Mouse (Mus musculus) MEL (cell line): ENCODE results near the gene Pigq. TPM values are rescaled to one million over a fixed set of nuclear protein-coding genes. Genes with fewer than 3 reads are reported as not detected.

Experiments used
- DNase-seq: peaks from one replicate; pipeline ENCODE4 v3.0.0; 2011; ENCODE audit warnings: low read depth, low spot score
- H3K27ac ChIP-seq: 2 replicates; pipeline ENCODE4 v1.5.1; 2012; ENCODE audit warnings: low read depth, mild to moderate bottlenecking, control low read depth, low read length, moderate library complexity; ENCODE audit not compliant: control insufficient read depth
- H3K27me3 ChIP-seq, 2 experiments: fragments of 150-350 bp in 1 of 2; sonication (generic) in 1 of 2; 2 replicates each; pipeline ENCODE4 v1.6.1; 2012; ENCODE audit warnings: low read length in 2 of 2, mild to moderate bottlenecking in 2 of 2, improper control_type of control experiment in 1 of 2, moderate library complexity in 1 of 2; ENCODE audit not compliant: insufficient read depth in 2 of 2, control insufficient read depth in 1 of 2
- H3K36me3 ChIP-seq, 2 experiments: 2 replicates each; pipeline ENCODE4 v1.6.1; 2012 to 2014; ENCODE audit warnings: low read length in 2 of 2, improper control_type of control experiment in 1 of 2, inconsistent platforms in 1 of 2, mild to moderate bottlenecking in 1 of 2; ENCODE audit not compliant: insufficient read depth in 2 of 2, control insufficient read depth in 1 of 2
- H3K4me1 ChIP-seq, 2 experiments: fragments of 150-350 bp in 1 of 2; sonication (generic) in 1 of 2; 2 replicates each; pipeline ENCODE4 v1.6.1; 2012; ENCODE audit warnings: low read length in 2 of 2, improper control_type of control experiment in 1 of 2, mild to moderate bottlenecking in 1 of 2; ENCODE audit not compliant: insufficient read depth in 2 of 2, control insufficient read depth in 1 of 2
- H3K4me3 ChIP-seq, 2 experiments: fragments of 150-350 bp in 1 of 2; sonication (generic) in 1 of 2; 2 replicates each; pipeline ENCODE4 v1.5.1; 2012; ENCODE audit warnings: low read depth in 2 of 2, low read length in 2 of 2, mild to moderate bottlenecking in 2 of 2, moderate library complexity in 2 of 2, control low read depth in 1 of 2, improper control_type of control experiment in 1 of 2; ENCODE audit not compliant: control insufficient read depth in 1 of 2, insufficient read depth in 1 of 2
- H3K79me2 ChIP-seq: 2 replicates; pipeline ENCODE4 v1.6.1; 2012; ENCODE audit warnings: mild to moderate bottlenecking, low read length, moderate library complexity; ENCODE audit not compliant: control insufficient read depth, poor library complexity, insufficient read depth
- H3K9ac ChIP-seq: 2 replicates; pipeline ENCODE4 v1.6.1; 2012; ENCODE audit warnings: low read depth, mild to moderate bottlenecking, control low read depth, low read length, moderate library complexity; ENCODE audit not compliant: control insufficient read depth, poor library complexity, severe bottlenecking
- H3K9me3 ChIP-seq: fragments of 150-350 bp; sonication (generic); replicated peaks from 2 replicates; pipeline ENCODE4 v1.6.1; 2012; ENCODE audit warnings: mild to moderate bottlenecking, low read length, improper control_type of control experiment, moderate library complexity; ENCODE audit not compliant: insufficient read depth
- CHD1 ChIP-seq: IDR thresholded peaks from 2 replicates; pipeline ENCODE4 v1.6.1; 2012; ENCODE audit warnings: low read depth, mild to moderate bottlenecking, inconsistent platforms, low read length, improper control_type of control experiment
- CTCF ChIP-seq, 3 experiments: IDR thresholded peaks in 2 of 3; conservative IDR thresholded peaks in 1 of 3; 2 replicates each; pipeline ENCODE4 v1.5.1; 2011 to 2012; ENCODE audit warnings: low read length in 3 of 3, low read depth in 2 of 3, mild to moderate bottlenecking in 2 of 3, improper control_type of control experiment in 1 of 3, inconsistent platforms in 1 of 3, mixed read lengths in 1 of 3, moderate library complexity in 1 of 3; ENCODE audit not compliant: control insufficient read depth in 1 of 3, insufficient read depth in 1 of 3, poor library complexity in 1 of 3, severe bottlenecking in 1 of 3
- EP300 ChIP-seq, 2 experiments: IDR thresholded peaks; 2 replicates each; pipeline ENCODE4 v1.6.1; 2011; ENCODE audit warnings: improper control_type of control experiment in 2 of 2, low read length in 2 of 2, low read depth in 1 of 2, mild to moderate bottlenecking in 1 of 2
- ETS1 ChIP-seq: IDR thresholded peaks from 2 replicates; pipeline ENCODE4 v1.6.1; 2012; ENCODE audit warnings: low read depth, mild to moderate bottlenecking, inconsistent platforms, low read length, improper control_type of control experiment, moderate library complexity
- GABPA ChIP-seq: IDR thresholded peaks from 2 replicates; pipeline ENCODE4 v1.6.1; 2012; ENCODE audit warnings: low read depth, mild to moderate bottlenecking, inconsistent platforms, low read length, improper control_type of control experiment, moderate library complexity
- KAT2A ChIP-seq: conservative IDR thresholded peaks from 2 replicates; pipeline ENCODE4 v1.6.1; 2012; ENCODE audit warnings: low read depth, low read length, improper control_type of control experiment, inconsistent platforms
- MAZ ChIP-seq: IDR thresholded peaks from 2 replicates; pipeline ENCODE4 v1.6.1; 2012; ENCODE audit warnings: low read depth, mild to moderate bottlenecking, inconsistent platforms, low read length, improper control_type of control experiment
- MEF2A ChIP-seq: IDR thresholded peaks from 2 replicates; pipeline ENCODE4 v1.6.1; 2014; ENCODE audit warnings: low read depth, mild to moderate bottlenecking, inconsistent platforms, low read length, improper control_type of control experiment; ENCODE audit not compliant: poor library complexity, insufficient replicate concordance, severe bottlenecking; ENCODE audit errors: extremely low read depth
- MXI1 ChIP-seq: IDR thresholded peaks from 2 replicates; pipeline ENCODE4 v1.6.1; 2011; ENCODE audit warnings: mild to moderate bottlenecking, low read depth, low read length, improper control_type of control experiment
- MYB ChIP-seq: IDR thresholded peaks from 2 replicates; pipeline ENCODE4 v1.6.1; 2011; ENCODE audit warnings: mild to moderate bottlenecking, low read depth, low read length, improper control_type of control experiment
- MYC ChIP-seq: IDR thresholded peaks from 2 replicates; pipeline ENCODE4 v1.6.1; 2011; ENCODE audit warnings: low read depth, mild to moderate bottlenecking, low read length, improper control_type of control experiment, moderate library complexity
- NELFE ChIP-seq: IDR thresholded peaks from 2 replicates; pipeline ENCODE4 v1.6.1; 2011; ENCODE audit warnings: low read depth, low read length, improper control_type of control experiment
- NRF1 ChIP-seq: IDR thresholded peaks from 2 replicates; pipeline ENCODE4 v1.6.1; 2014; ENCODE audit warnings: low read depth, mild to moderate bottlenecking, inconsistent platforms, low read length, improper control_type of control experiment, moderate library complexity; ENCODE audit not compliant: poor library complexity, insufficient read depth, severe bottlenecking
- POLR2A ChIP-seq, 2 experiments: IDR thresholded peaks; 2 replicates each; pipeline ENCODE4 v1.6.1; 2011 to 2012; ENCODE audit warnings: low read length in 2 of 2, mild to moderate bottlenecking in 2 of 2, control low read depth in 1 of 2, improper control_type of control experiment in 1 of 2, low read depth in 1 of 2, moderate library complexity in 1 of 2; ENCODE audit not compliant: control insufficient read depth in 1 of 2, insufficient read depth in 1 of 2, poor library complexity in 1 of 2
- POLR2AphosphoS2 ChIP-seq: IDR thresholded peaks from 2 replicates; pipeline ENCODE4 v1.6.1; 2011; ENCODE audit warnings: low read length, improper control_type of control experiment
- POLR2AphosphoS5 ChIP-seq: IDR thresholded peaks from 2 replicates; pipeline ENCODE4 v1.6.1; 2012; ENCODE audit warnings: low read depth, borderline replicate concordance, mild to moderate bottlenecking, inconsistent platforms, low read length, moderate library complexity, mixed read lengths
- SIN3A ChIP-seq: IDR thresholded peaks from 2 replicates; pipeline ENCODE4 v1.6.1; 2012; ENCODE audit warnings: low read length, improper control_type of control experiment, inconsistent platforms
- TAL1 ChIP-seq: IDR thresholded peaks from 2 replicates; pipeline ENCODE4 v1.6.1; 2012; ENCODE audit warnings: mild to moderate bottlenecking, inconsistent platforms, low read length, moderate library complexity, mixed read lengths
- TBP ChIP-seq: IDR thresholded peaks from 2 replicates; pipeline ENCODE4 v1.8.0; 2011; ENCODE audit warnings: low read depth, low read length, improper control_type of control experiment
- USF2 ChIP-seq, 2 experiments: IDR thresholded peaks; 2 replicates each; pipeline ENCODE4 v1.6.1; 2011 to 2012; ENCODE audit warnings: improper control_type of control experiment in 2 of 2, low read length in 2 of 2, borderline replicate concordance in 1 of 2, inconsistent platforms in 1 of 2, low read depth in 1 of 2, mild to moderate bottlenecking in 1 of 2; ENCODE audit not compliant: insufficient read depth in 1 of 2
- ZC3H11A ChIP-seq: IDR thresholded peaks from 2 replicates; pipeline ENCODE4 v1.6.1; 2012; ENCODE audit warnings: low read depth, mild to moderate bottlenecking, inconsistent platforms, low read length, improper control_type of control experiment
- ZMIZ1 ChIP-seq: IDR thresholded peaks from 2 replicates; pipeline ENCODE4 v1.6.1; 2012; ENCODE audit warnings: low read depth, mild to moderate bottlenecking, inconsistent platforms, low read length, improper control_type of control experiment, moderate library complexity
- polyA plus RNA-seq, 2 experiments: library from polyadenylated mRNA; stranded (reverse) in 1 of 2; unstranded in 1 of 2; fragments of >175 nt in 1 of 2; fragments of >200 nt in 1 of 2; gene quantifications; 2 replicates each; pipeline versions ENCODE4 v1.2.1 to v1.2.4; 2012; ENCODE audit warnings: low replicate concordance in 2 of 2, low read depth in 1 of 2; ENCODE audit not compliant: insufficient read length in 2 of 2, insufficient read depth in 1 of 2, missing spikeins in 1 of 2
- total RNA-seq: library from RNA; depleted of rRNA; stranded (reverse); fragments of 300-350 nt; gene quantifications from 2 replicates; pipeline ENCODE4 v1.2.3, GENCODE M21; 2012

Gene Pigq
- total and polyA plus RNA-seq, 3 experiments: 67.8 to 825 (median 193) TPM

DNA sequence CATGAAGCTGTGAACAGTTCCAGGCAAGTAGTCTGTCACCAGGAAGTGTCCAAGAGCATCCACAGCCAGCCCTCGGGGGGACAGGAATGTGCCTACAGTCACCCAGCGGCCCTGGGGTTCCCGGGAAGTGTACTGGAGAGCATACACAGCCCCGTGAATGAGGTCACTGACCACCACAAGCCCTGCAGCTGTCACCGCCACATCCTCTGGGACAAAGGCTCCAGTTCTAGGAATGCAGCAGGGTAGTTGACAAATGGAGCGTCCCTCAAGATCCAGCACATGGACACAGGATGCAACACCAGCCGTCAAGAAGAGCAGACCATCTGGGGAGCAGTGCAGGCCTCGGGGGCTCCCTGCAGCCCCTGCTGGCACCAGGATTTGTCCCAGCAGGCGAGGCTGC lies 967 bp downstream of the Pigq start:
- Histone ChIP-seq H3K9ac (peak overlapping the region; percentile 56), H3K4me1 (peaks cover 10 to 30% of the 10 kb centered on the region in 2 experiments), H3K4me3 (no peak overlapping the region; a peak in 1 of 4 replicates), H3K79me2 (peaks cover 27% of the 10 kb centered on the region), H3K27ac (peak overlapping the region; percentile 95), H3K36me3 (peaks cover 0 to 17% of the 10 kb centered on the region in 2 experiments; a peak in 3 of 4 replicates), H3K27me3 (no peaks in the 10 kb centered on the region), H3K9me3 (no peaks in the 10 kb centered on the region)
- no peak for DNase-seq
- no peak for TF ChIP-seq SIN3A

- peaks cover 10 to 30% of the 10 kb centered on the region in 2 experiments for H3K4me1 ChIP-seq
- H3K9ac ChIP-seq: peak overlapping the region; percentile 56
- peaks cover 27% of the 10 kb centered on the region for H3K79me2 ChIP-seq
- H3K27me3 ChIP-seq: no peaks in the 10 kb centered on the region
- peak overlapping the region; percentile 95 for H3K27ac ChIP-seq
- H3K4me3 ChIP-seq: peak overlapping the region; percentile 0 to 78; a peak in 3 of 4 replicates
- H3K9me3 ChIP-seq: no peaks in the 10 kb centered on the region
- DNase-seq: no peak
- TF ChIP-seq KAT2A: no peak
- no peak for TF ChIP-seq POLR2A (IDR thresholded peaks at IDR 0.05; ENCODE audit: control insufficient read depth in 1 of 2, insufficient read depth in 1 of 2, low read depth in 1 of 2, low read length in 2 of 2, poor library complexity in 1 of 2)
- 0 out of 2 replicates have a peak, but pooled peaks have one; percentile 4 for TF ChIP-seq MAZ
- peak in 2 of 3 experiments; percentile 7 to 17; a peak in 2 of 6 replicates for TF ChIP-seq CTCF (IDR thresholded peaks at IDR 0.05 in 2 of 3, conservative IDR thresholded peaks at IDR 0.05 in 1 of 3; ENCODE audit: control insufficient read depth in 1 of 3, insufficient read depth in 1 of 3, low read depth in 2 of 3, low read length in 3 of 3, poor library complexity in 1 of 3, severe bottlenecking in 1 of 3)
- H3K36me3 ChIP-seq: peaks cover 0 to 17% of the 10 kb centered on the region in 2 experiments; a peak in 3 of 4 replicates
Measured at GRCm38 (mm10) chr17:25943221-25943620, 1.5 kb downstream of the Pigq start.

DNA sequence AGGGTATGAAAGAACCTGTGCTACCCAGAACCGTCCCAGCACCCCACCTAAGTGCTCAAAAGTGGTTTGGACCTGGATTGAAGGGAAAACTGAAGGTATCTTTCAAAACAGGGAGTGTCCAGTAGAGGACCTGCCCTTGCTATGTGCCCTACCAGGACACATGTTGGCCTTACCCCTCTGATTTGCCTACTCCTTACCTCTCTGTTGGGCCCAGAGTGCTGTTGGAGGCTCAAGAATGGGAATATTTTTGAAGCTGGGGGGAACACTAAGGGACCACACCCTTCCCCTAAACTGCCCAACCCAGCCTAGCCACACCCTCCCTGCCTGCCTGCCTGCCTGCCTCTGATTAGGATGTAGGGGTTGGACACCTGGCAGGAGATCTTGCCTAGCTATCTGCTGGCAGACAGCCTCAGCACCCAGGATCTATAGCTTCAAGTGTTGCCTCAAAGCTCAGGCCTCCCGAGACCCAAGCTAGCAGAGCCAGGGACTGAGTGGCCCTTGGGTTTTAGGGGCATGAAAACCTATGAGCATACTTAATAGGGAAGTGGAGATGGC lies 2.1 kb downstream of the Pigq start:
- Histone ChIP-seq H3K27me3 (no peaks in the 10 kb centered on the region), H3K4me3 (peak overlapping the region; percentile 63 to 78), H3K79me2 (peaks cover 27% of the 10 kb centered on the region), H3K9ac (peak overlapping the region; percentile 92), H3K27ac (peak overlapping the region; percentile 95), H3K36me3 (peaks cover 0 to 17% of the 10 kb centered on the region in 2 experiments; a peak in 3 of 4 replicates), H3K4me1 (peaks cover 10 to 30% of the 10 kb centered on the region in 2 experiments), H3K9me3 (no peaks in the 10 kb centered on the region)
- peak; percentile 93 for DNase-seq
- no peak for TF ChIP-seq CTCF (IDR thresholded peaks at IDR 0.05 in 2 of 3, conservative IDR thresholded peaks at IDR 0.05 in 1 of 3; ENCODE audit: control insufficient read depth in 1 of 3, insufficient read depth in 1 of 3, low read depth in 2 of 3, low read length in 3 of 3, poor library complexity in 1 of 3, severe bottlenecking in 1 of 3)
- peak; percentile 89; the same call in 1 of the 2 replicates for TF ChIP-seq CHD1
- no peak for TF ChIP-seq ZC3H11A
- TF ChIP-seq SIN3A: peak; percentile 72
- TF ChIP-seq ZMIZ1: peak; percentile 88
- peak; percentile 82 for TF ChIP-seq ETS1
- TF ChIP-seq POLR2AphosphoS2: no peak; the same call in 1 of the 2 replicates
- no peak for TF ChIP-seq POLR2AphosphoS5
- TF ChIP-seq MAZ: no peak; the same call in 1 of the 2 replicates
- TF ChIP-seq MYC: no peak
- TF ChIP-seq TAL1: peak; percentile 98
- TF ChIP-seq EP300 (IDR thresholded peaks at IDR 0.05; ENCODE audit: low read depth in 1 of 2, low read length in 2 of 2): peak; percentile 90 to 98
- no peak for TF ChIP-seq NRF1
- TF ChIP-seq TBP: no peak; the same call in 1 of the 2 replicates
- TF ChIP-seq USF2 (IDR thresholded peaks at IDR 0.05; ENCODE audit: borderline replicate concordance in 1 of 2, insufficient read depth in 1 of 2, low read depth in 1 of 2, low read length in 2 of 2): no peak
- TF ChIP-seq MXI1: no peak; the same call in none of the 2 replicates
- TF ChIP-seq NELFE: peak; percentile 53
- TF ChIP-seq GABPA: no peak
- TF ChIP-seq MYB: peak; percentile 50; the same call in 1 of the 2 replicates
- peak; percentile 57; the same call in 1 of the 2 replicates for TF ChIP-seq MEF2A
